Mouse (Mus musculus): ENCODE measurements around the gene Tmx2. TPM values are rescaled to one million over a fixed set of nuclear protein-coding genes. Genes with fewer than 3 reads are reported as not detected.

Tmx2 gene
- polyA plus RNA-seq, 1 experiment, result 90.0 TPM

DNA sequence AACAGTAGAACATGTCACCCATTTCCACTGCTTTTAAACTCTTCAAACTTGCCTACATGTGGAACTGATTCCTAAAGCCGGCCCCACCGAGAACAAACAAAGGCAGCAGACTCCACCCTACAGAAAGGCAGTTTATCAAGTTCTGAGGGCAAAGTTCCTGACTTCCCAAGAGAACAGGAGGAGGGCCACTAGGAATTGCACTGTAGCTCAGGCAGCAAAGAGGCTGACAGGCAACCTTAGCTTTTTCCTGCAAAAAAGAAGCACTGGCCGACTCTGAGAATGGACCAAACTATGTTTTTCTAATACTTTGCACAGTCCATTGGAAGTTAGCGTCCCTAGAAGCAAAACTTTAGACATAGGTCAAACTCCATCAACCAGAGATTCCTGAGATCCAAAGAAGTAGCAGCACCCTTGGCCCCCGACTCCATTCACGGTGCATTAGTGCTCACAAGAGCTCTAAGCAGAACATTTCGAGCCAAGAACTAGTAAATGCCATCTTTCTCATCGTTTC, 42.7 kb downstream of the Tmx2 start:
- H3K27me3 ChIP-seq (ENCODE audit: control insufficient read depth, insufficient read depth, insufficient read length), result no peaks in the 10 kb centered on the region
- H3K79me3 ChIP-seq (ENCODE audit: low read depth), result peaks cover 85% of the 10 kb centered on the region
- peaks cover 5% of the 10 kb centered on the region for H3K36me3 ChIP-seq (ENCODE audit: control insufficient read depth, insufficient read depth)
- H3ac ChIP-seq (ENCODE audit: control insufficient read depth, insufficient read length, low read depth), result no peak overlapping the region
- TF ChIP-seq FOSL1 (IDR thresholded peaks at IDR 0.05; ENCODE audit: insufficient read depth, low read length, poor library complexity, severe bottlenecking), result no peak
- TF ChIP-seq CTCF (IDR thresholded peaks at IDR 0.05; ENCODE audit: control insufficient read depth, insufficient read depth, insufficient read length), result no peak
- TF ChIP-seq CEBPB (IDR thresholded peaks at IDR 0.05; ENCODE audit: low read depth), result no peak
- TF ChIP-seq USF1 (IDR thresholded peaks at IDR 0.05; ENCODE audit: low read depth), result no peak
- no peak for TF ChIP-seq MAX (IDR thresholded peaks at IDR 0.05)
- TF ChIP-seq MYOD1 (IDR thresholded peaks at IDR 0.05; ENCODE audit: control insufficient read depth, insufficient read length, low read depth), result no peak
- no peak for TF ChIP-seq MYOG (IDR thresholded peaks at IDR 0.05; ENCODE audit: control insufficient read depth, extremely low read depth, insufficient read length)
- H3K79me2 ChIP-seq (ENCODE audit: control insufficient read depth, insufficient read depth), result peaks cover 95% of the 10 kb centered on the region
- no peak overlapping the region for H3K4me3 ChIP-seq (ENCODE audit: insufficient read depth, poor library complexity, severe bottlenecking)

- Histone ChIP-seq H3K27me3 (ENCODE audit: control insufficient read depth, insufficient read depth, insufficient read length) (no peaks in the 10 kb centered on the region), H3ac (ENCODE audit: control insufficient read depth, insufficient read length, low read depth) (no peak overlapping the region), H3K79me2 (ENCODE audit: control insufficient read depth, insufficient read depth) (peaks cover 95% of the 10 kb centered on the region), H3K79me3 (ENCODE audit: low read depth) (peaks cover 85% of the 10 kb centered on the region), H3K4me3 (ENCODE audit: insufficient read depth, poor library complexity, severe bottlenecking) (no peak overlapping the region), H3K36me3 (ENCODE audit: control insufficient read depth, insufficient read depth) (peaks cover 9% of the 10 kb centered on the region)
- no peak for TF ChIP-seq MYOG (IDR thresholded peaks at IDR 0.05; ENCODE audit: control insufficient read depth, extremely low read depth, insufficient read length)
- no peak for TF ChIP-seq CEBPB (IDR thresholded peaks at IDR 0.05; ENCODE audit: low read depth)
- peak; percentile 69 for TF ChIP-seq MAX (IDR thresholded peaks at IDR 0.05)
- peak; percentile 26 for TF ChIP-seq FOSL1 (IDR thresholded peaks at IDR 0.05; ENCODE audit: insufficient read depth, low read length, poor library complexity, severe bottlenecking)
- no peak for TF ChIP-seq USF1 (IDR thresholded peaks at IDR 0.05; ENCODE audit: low read depth)
- no peak for TF ChIP-seq CTCF (IDR thresholded peaks at IDR 0.05; ENCODE audit: control insufficient read depth, insufficient read depth, insufficient read length)
- peak; percentile 7 for TF ChIP-seq MYOD1 (IDR thresholded peaks at IDR 0.05; ENCODE audit: control insufficient read depth, insufficient read length, low read depth)
Measured at GRCm38 (mm10) chr2:84635611-84636010, 43.3 kb downstream of the Tmx2 start.

DNA sequence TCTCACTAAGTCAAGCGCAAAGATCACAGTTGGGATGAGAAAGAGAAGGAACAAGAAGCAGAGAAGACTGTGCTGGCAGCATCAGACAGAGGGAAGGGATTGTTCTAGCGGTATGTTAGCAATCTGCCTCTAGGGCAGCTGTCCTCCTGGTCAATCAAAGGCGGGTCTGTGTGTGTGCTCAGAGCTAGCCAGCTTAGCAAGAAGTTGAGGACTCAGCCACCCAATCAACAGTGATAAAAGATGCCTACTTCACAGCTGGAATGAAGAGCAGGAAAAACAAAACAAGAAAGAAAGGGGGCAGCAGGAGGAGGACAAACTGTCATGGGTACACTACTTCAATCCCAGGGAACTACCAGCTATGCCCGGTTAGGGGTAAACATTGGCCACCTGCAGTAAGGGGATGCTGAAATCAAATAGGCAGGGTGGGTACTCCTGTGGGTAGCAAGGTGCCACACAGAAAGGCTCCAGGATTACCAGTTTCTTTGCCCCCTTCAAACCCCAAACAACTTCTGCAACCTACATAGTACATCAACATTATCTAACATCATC, 43.9 kb downstream of the Tmx2 start:
- TF ChIP-seq MYOD1 (IDR thresholded peaks at IDR 0.05; ENCODE audit: control insufficient read depth, insufficient read length, low read depth) (peak; percentile 87), CEBPB (IDR thresholded peaks at IDR 0.05; ENCODE audit: low read depth) (no peak), MYOG (IDR thresholded peaks at IDR 0.05; ENCODE audit: control insufficient read depth, extremely low read depth, insufficient read length) (no peak), CTCF (IDR thresholded peaks at IDR 0.05; ENCODE audit: control insufficient read depth, insufficient read depth, insufficient read length) (no peak), USF1 (IDR thresholded peaks at IDR 0.05; ENCODE audit: low read depth) (no peak), MAX (IDR thresholded peaks at IDR 0.05) (no peak), FOSL1 (IDR thresholded peaks at IDR 0.05; ENCODE audit: insufficient read depth, low read length, poor library complexity, severe bottlenecking) (no peak)
- Histone ChIP-seq H3K4me3 (ENCODE audit: insufficient read depth, poor library complexity, severe bottlenecking) (peak overlapping the region; percentile 3), H3K79me2 (ENCODE audit: control insufficient read depth, insufficient read depth) (peaks cover 95% of the 10 kb centered on the region), H3K36me3 (ENCODE audit: control insufficient read depth, insufficient read depth) (peaks cover 12% of the 10 kb centered on the region), H3ac (ENCODE audit: control insufficient read depth, insufficient read length, low read depth) (peak overlapping the region; percentile 47), H3K79me3 (ENCODE audit: low read depth) (peaks cover 85% of the 10 kb centered on the region), H3K27me3 (ENCODE audit: control insufficient read depth, insufficient read depth, insufficient read length) (no peaks in the 10 kb centered on the region)

DNA sequence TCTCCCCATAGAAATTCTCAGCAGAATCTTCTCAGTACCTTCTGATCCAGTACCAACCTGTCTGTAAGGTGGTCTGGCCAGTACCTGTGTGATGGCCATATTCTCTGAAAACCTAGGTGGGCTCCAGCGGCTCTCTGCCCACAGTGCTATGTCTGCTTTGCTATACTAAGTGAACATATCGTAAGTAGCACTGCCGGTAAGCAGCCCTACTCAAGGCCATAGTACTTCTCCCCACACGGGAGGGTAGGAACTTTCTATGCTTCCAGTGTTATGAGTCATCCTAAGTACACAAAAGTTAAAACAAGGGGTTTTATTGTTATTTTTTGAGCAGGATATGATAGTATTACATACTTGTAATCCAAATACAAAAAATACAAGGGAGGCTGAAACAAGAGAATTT, 44.9 kb downstream of the Tmx2 start:
- no peak overlapping the region for H3K4me3 ChIP-seq (ENCODE audit: insufficient read depth, poor library complexity, severe bottlenecking)
- peaks cover 15% of the 10 kb centered on the region for H3K36me3 ChIP-seq (ENCODE audit: control insufficient read depth, insufficient read depth)
- H3ac ChIP-seq (ENCODE audit: control insufficient read depth, insufficient read length, low read depth), result peak overlapping the region; percentile 38
- peaks cover 95% of the 10 kb centered on the region for H3K79me2 ChIP-seq (ENCODE audit: control insufficient read depth, insufficient read depth)
- no peak for TF ChIP-seq CTCF (IDR thresholded peaks at IDR 0.05; ENCODE audit: control insufficient read depth, insufficient read depth, insufficient read length)
- peak; percentile 14 for TF ChIP-seq FOSL1 (IDR thresholded peaks at IDR 0.05; ENCODE audit: insufficient read depth, low read length, poor library complexity, severe bottlenecking)
- H3K27me3 ChIP-seq (ENCODE audit: control insufficient read depth, insufficient read depth, insufficient read length), result no peaks in the 10 kb centered on the region
- peaks cover 84% of the 10 kb centered on the region for H3K79me3 ChIP-seq (ENCODE audit: low read depth)

DNA sequence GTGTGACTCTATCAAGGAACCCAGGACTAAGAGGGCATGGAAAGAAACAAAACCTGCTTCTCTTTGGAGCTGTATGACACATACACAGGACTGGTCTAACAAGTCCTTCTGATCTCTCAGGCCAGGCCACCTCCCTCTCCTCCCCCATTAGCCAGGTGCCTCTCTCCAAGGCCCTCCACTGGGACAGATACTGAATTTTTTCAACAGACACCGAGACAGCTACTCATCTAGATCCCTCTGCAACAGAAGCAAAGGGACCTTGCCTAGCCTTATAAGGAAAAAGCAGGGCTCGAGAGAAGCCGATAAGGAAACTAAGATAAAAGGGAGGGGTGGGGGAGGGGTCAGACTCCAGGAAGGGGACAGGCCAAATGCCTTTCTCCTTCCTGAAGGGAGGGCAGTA, 45.9 kb downstream of the Tmx2 start:
- H3K4me3 ChIP-seq (ENCODE audit: insufficient read depth, poor library complexity, severe bottlenecking), result no peak overlapping the region

More for the DNA sequence above, 45.9 kb downstream of the Tmx2 start:
- Histone ChIP-seq H3K36me3 (ENCODE audit: control insufficient read depth, insufficient read depth) (peaks cover 24% of the 10 kb centered on the region), H3K79me2 (ENCODE audit: control insufficient read depth, insufficient read depth) (peaks cover 95% of the 10 kb centered on the region), H3ac (ENCODE audit: control insufficient read depth, insufficient read length, low read depth) (no peak overlapping the region), H3K79me3 (ENCODE audit: low read depth) (peaks cover 84% of the 10 kb centered on the region), H3K27me3 (ENCODE audit: control insufficient read depth, insufficient read depth, insufficient read length) (no peaks in the 10 kb centered on the region)
- no peak for TF ChIP-seq FOSL1 (IDR thresholded peaks at IDR 0.05; ENCODE audit: insufficient read depth, low read length, poor library complexity, severe bottlenecking)
- TF ChIP-seq CEBPB (IDR thresholded peaks at IDR 0.05; ENCODE audit: low read depth), result no peak
- TF ChIP-seq MAX (IDR thresholded peaks at IDR 0.05), result no peak
- no peak for TF ChIP-seq USF1 (IDR thresholded peaks at IDR 0.05; ENCODE audit: low read depth)
- TF ChIP-seq CTCF (IDR thresholded peaks at IDR 0.05; ENCODE audit: control insufficient read depth, insufficient read depth, insufficient read length), result no peak
- no peak for TF ChIP-seq MYOD1 (IDR thresholded peaks at IDR 0.05; ENCODE audit: control insufficient read depth, insufficient read length, low read depth)
- TF ChIP-seq MYOG (IDR thresholded peaks at IDR 0.05; ENCODE audit: control insufficient read depth, extremely low read depth, insufficient read length), result no peak

All from C2C12 (cell line).